Mouse (Mus musculus): Measurements from ENCODE around the gene Smim17. TPM values are rescaled to one million over a fixed set of nuclear protein-coding genes. Genes with fewer than 3 reads are reported as not detected.
"Not testable (repeated sequence)": the region's sequence is repeated elsewhere in the genome, so short reads cannot be mapped to it uniquely, and the experiment has no call there.

Smim17 gene
- polyA plus RNA-seq, 3 experiments from 2014 or later: not detected

DNA sequence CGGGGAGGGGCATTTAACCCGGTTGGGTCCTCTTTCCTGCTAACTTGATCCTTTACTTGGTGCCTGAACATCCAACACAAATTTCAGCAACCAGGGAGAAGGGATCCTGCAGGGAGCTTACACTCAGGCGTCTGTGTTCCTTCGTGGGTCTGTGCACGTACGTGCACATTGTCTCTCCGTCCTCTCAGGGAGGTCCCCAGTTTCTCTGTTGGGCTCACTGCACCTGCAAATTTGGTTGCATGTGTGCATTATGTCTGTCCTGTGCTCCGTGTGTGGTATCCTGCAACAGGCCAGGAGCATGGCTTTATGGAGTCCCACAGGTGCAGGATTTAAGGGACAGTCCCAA, 16.9 kb downstream of the Smim17 start:
- no peak for ATAC-seq

DNA sequence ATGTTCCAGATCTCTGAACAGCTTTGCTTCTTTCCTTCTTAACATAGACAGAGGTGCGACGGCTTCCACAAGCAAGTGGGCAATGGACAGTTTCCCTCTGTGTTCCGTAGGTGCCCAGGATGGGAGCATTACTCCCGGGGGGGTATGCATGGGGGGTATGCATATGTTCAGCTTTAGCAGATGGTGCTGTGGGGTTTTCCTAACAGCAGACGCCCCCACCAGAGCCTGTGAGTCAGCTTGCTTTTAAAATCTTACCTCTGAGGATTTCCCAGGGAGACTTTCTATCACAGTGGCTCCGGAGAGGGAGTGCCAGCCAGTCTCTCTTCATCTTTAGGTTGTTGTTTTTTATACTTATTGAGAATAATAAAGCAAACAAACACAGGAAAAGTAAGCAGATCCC, 21.4 kb downstream of the Smim17 start:
- no peak for ATAC-seq

DNA sequence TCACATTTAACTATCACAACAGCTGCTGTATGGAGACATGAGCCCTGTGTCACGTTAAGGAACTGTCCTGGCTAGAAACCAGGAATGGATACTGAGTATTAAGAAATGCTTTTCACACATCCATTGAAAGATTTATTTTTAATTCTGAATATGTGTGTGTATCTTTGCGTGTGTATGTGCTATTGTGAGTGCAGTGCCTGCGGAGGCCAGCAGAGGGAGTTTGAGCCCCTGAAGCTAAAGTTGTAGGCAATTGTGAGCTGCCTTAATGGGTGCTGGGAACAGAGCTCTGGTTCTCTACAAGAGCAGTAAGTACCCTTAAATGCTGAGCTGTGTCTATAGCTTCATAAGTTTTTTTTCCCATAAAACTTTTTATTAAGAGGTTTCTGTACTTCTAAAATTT, 30.9 kb downstream of the Smim17 start:
- ATAC-seq: no peak

DNA sequence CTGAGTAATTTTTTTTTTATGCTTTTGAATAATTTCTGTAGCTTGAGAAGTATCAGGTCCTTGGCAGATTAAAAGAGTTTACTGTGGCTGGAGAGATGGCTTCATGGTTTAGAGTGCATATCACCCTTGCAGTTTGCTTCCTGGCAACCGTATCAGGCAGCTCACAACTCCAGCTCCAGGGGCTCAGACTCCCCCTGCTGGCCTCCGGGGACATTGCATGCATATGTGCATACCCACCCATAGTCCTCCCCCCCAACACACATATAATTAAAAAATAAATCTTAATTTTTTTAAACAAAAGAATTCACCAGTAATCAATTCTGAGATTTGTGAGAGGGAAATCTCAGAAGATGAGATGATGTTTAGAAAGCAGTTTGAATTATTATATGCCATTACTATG, 31.8 kb downstream of the Smim17 start:
- peak; percentile 61 for ATAC-seq

DNA sequence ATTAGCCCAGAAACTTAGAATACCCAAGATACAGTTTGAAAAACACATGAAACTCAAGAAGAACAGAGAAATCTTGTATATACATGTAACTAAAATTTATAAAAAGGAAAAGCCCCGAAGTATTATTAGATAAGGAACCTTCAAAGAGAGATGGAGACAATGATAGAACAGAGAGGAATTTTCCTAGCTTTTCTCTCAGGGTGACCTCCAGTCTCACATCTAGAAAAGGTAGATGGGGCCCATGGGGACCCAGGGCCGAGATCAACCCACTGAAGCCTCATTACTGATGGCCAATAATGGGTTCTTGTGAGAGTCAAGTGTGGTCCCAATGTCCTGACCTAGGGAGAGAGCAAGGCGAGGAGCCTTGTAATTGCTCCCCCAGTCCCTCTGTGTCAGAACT, 39.9 kb downstream of the Smim17 start, which contains the start of gene Olfr1344:
TSS of gene Olfr1344 (plus strand) at position 301 of the 400 bp plus-strand sequence.
- no peak for ATAC-seq

DNA sequence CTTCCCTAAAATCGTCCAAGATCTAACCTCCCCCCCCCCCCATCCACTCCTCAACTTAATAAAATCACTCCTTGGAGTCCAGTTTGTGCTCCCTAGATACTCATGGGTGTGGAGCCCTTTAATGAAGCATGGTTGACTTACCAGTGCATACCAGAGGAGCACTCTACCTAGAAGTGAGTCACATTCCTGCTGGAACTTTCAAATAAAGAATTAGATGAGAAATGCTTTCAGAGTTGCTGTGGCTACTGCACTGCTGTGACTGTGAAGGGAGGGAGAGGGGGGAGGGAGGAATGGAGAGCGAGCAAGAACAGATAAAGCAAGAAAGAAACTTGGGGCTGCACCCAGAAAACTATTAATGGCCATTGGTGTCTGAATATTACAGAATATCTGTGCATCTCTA, 42.7 kb downstream of the Smim17 start:
- no peak for ATAC-seq

DNA sequence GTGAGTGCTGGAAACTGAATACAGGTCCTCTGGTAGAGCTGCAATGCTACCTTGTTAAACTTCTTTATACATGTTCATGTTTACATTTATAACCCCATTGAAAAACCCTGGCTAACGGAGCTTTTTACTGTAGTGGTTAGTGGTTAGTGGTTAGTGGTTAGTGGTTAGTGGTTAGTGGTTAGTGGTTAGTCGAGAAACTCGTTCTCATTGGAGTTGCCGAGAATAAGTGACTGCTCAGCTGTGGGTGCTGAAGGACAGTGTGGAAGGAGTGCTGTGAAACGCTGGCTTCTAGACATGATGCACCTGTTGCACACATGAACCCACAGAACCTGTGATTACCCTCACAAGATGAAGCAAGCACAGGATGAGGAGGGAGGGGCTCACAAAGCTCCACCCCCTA, 49.3 kb downstream of the Smim17 start:
- ATAC-seq: no peak

DNA sequence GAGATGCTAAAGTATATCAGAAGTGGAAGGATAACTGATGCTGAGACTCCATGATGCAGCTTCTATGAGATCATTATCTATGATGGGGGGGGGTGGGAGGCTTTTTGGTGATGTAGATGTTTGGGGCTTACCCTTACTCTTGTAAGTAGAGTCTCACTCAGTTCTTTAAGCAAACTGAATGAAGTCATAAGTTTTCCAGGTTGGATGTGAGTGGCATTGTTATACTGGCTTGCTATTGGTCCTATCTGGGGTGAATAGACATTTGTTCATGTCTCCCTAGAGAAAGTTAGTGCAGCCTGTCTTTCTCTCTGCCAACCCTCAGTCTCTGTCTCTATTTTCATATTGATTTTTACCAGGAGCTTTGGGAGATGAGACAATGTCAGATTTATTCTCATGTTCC, 57.4 kb downstream of the Smim17 start, which contains the start of gene Olfr1336:
TSS of gene Olfr1336 (plus strand) at position 301 of the 400 bp plus-strand sequence.
- ATAC-seq: no peak

DNA sequence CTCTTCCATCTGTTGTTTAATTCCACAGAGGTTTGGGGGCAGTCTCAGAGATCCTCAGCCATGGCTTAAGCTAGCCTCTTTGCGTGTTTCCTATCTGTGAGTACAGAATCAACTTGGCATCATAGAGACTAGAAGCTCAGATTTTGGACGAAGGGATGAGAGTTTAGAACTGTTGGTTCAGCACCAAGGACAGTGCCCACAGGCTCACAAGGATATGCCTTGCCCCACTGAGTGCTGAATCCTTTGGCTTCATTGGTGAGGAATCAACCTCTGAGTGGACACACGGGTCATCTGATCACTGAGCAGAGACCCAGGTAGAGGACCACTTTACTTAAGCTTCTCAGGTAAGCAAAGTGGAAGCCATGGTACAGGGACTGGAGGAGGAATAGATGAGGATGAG, 57.9 kb downstream of the Smim17 start:
- no peak for ATAC-seq

DNA sequence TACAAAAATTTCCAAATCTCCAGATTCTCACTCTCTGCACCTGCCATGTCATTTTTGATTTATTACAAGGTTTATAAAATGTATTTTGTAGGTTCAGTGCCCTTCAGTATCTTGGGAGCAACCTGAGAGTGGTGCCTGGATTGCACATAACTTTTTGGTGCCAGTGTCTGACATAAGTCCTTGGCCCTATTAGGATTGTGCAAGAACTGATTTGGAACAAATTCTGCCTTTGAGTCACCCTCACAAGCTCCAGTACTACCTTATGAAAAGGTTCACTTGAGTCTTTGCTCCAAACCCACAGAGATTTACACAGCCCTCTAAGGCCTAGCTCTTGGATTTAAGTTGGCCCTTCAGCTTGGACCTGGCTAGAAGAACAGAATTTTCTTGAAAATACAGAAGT, 68.4 kb downstream of the Smim17 start, which contains the start of gene Olfr1346:
TSS of gene Olfr1346 (plus strand) at position 151 of the 400 bp plus-strand sequence.
- no peak for ATAC-seq

DNA sequence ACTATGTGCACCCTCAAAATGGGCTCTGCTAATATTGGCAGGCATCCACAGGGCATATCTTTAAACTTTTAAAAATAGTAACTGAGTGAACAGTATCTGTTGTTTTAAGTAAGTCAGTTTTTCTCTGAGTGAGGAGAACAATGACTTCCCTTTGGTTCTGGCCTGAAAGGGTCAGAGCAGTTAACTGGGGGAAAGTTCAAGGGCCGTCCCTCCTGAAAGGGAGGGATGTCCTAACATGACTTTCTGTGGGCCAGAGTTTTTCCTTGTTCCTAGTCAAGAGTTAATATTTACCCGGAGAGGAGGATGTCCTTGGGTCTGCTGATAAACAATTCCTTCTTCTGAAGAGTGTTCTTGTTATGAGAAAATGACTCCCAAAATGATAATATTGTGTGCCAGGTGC, 79.1 kb downstream of the Smim17 start:
- ATAC-seq: not testable (repeated sequence)

Other genes starting within 250 kb of the Smim17 start
- gene Zfp787, start 242.7 kb upstream of the Smim17 start, polyA plus RNA-seq (2017; shearing (Covaris generic)): 1 to 10 TPM; 4.2 to 5.8 (median 4.3) TPM
- gene Zfp444, start 226.5 kb upstream of the Smim17 start, polyA plus RNA-seq (2017; shearing (Covaris generic)): 1 to 10 TPM; 6.3 to 7.5 (median 6.4) TPM
- not detected for gene Galp, start 201.6 kb upstream of the Smim17 start, polyA plus RNA-seq (2017; shearing (Covaris generic))
- gene Zscan5b, start 176.4 kb upstream of the Smim17 start, polyA plus RNA-seq (2017; shearing (Covaris generic)): under 1 TPM in 1 of 3 experiments, not detected in 2; 0.85 TPM
- gene Epp13, start 146.0 kb upstream of the Smim17 start, polyA plus RNA-seq (2017; shearing (Covaris generic)): not detected
- gene Zfp667, start 112.1 kb upstream of the Smim17 start, polyA plus RNA-seq (2017; shearing (Covaris generic)): 1 to 10 TPM; 3.3 to 7.6 (median 4.7) TPM
- under 1 TPM; 0.39 to 0.92 (median 0.44) TPM for gene Zfp583, start 67.4 kb upstream of the Smim17 start, polyA plus RNA-seq (2017; shearing (Covaris generic))
- gene Gm3854, start 55.0 kb upstream of the Smim17 start, polyA plus RNA-seq (2017; shearing (Covaris generic)): under 1 TPM in 2 of 3 experiments, not detected in 1; 0.62 to 0.90 TPM
- 1 to 10 TPM; 2.6 to 3.8 (median 3.4) TPM for gene Zfp78, start 35.4 kb upstream of the Smim17 start, polyA plus RNA-seq (2017; shearing (Covaris generic))
- 1 to 10 TPM; 3.6 to 5.1 (median 3.8) TPM for gene Zfp28, start 15.4 kb upstream of the Smim17 start, polyA plus RNA-seq (2017; shearing (Covaris generic))
- not detected for gene Gm20715, start 11.6 kb downstream of the Smim17 start, polyA plus RNA-seq (2017; shearing (Covaris generic))
- not detected for gene Olfr1344, start 40.0 kb downstream of the Smim17 start, polyA plus RNA-seq (2017; shearing (Covaris generic))
- under 1 TPM in 2 of 3 experiments, not detected in 1; 0.05 to 0.09 TPM for gene Olfr1336, start 57.5 kb downstream of the Smim17 start, polyA plus RNA-seq (2017; shearing (Covaris generic))
- under 1 TPM in 1 of 3 experiments, not detected in 2; 0.08 TPM for gene Olfr1346, start 68.4 kb downstream of the Smim17 start, polyA plus RNA-seq (2017; shearing (Covaris generic))
- gene Olfr5, start 88.2 kb downstream of the Smim17 start, polyA plus RNA-seq (2017; shearing (Covaris generic)): not detected
- not detected for gene Olfr1347, start 101.0 kb downstream of the Smim17 start, polyA plus RNA-seq (2017; shearing (Covaris generic))
- not detected for gene Olfr1348, start 110.0 kb downstream of the Smim17 start, polyA plus RNA-seq (2017; shearing (Covaris generic))
- under 1 TPM in 1 of 3 experiments, not detected in 2; 0.13 TPM for gene Olfr1349, start 124.2 kb downstream of the Smim17 start, polyA plus RNA-seq (2017; shearing (Covaris generic))
- under 1 TPM in 1 of 3 experiments, not detected in 2; 0.35 TPM for gene Olfr1350, start 166.1 kb downstream of the Smim17 start, polyA plus RNA-seq (2017; shearing (Covaris generic))